Mouse (Mus musculus) CH12.LX (cell line): Measurements from ENCODE around the gene Foxp1. TPM values are rescaled to one million over a fixed set of nuclear protein-coding genes. Genes with fewer than 3 reads are reported as not detected.
A peak's percentile ranks its signal among the peaks of the same experiment; 100 is the strongest.

Source experiments
- DNase-seq: peaks from one replicate; pipeline ENCODE4 v3.0.0-alpha.2; 2013; ENCODE audit errors: extremely low read depth
- H3K27ac ChIP-seq: 2 replicates; pipeline ENCODE4 v1.5.1; 2012; ENCODE audit warnings: low read depth, mild to moderate bottlenecking, control low read depth, moderate library complexity; ENCODE audit not compliant: insufficient read depth
- H3K27me3 ChIP-seq: replicated peaks from 2 replicates; pipeline ENCODE3; 2012; ENCODE audit warnings: inconsistent platforms
- H3K36me3 ChIP-seq, 2 experiments: replicated peaks in 1 of 2; 2 replicates each; pipeline versions ENCODE3 to v1.6.1; 2012; ENCODE audit warnings: inconsistent platforms in 1 of 2, low read length in 1 of 2, mild to moderate bottlenecking in 1 of 2, mixed read lengths in 1 of 2, moderate library complexity in 1 of 2; ENCODE audit not compliant: control insufficient read depth in 1 of 2, insufficient read depth in 1 of 2
- H3K4me1 ChIP-seq, 2 experiments: 2 replicates each; pipeline ENCODE4 v1.6.1; 2012; ENCODE audit warnings: inconsistent platforms in 1 of 2, moderate library complexity in 1 of 2; ENCODE audit not compliant: insufficient read depth in 2 of 2, control insufficient read depth in 1 of 2
- H3K4me2 ChIP-seq: 2 replicates; pipeline ENCODE4 v1.6.1; 2012; ENCODE audit warnings: low read depth, mild to moderate bottlenecking, control low read depth; ENCODE audit not compliant: poor library complexity, insufficient read depth, severe bottlenecking
- H3K4me3 ChIP-seq, 3 experiments: fragments of 150-350 bp in 1 of 3; sonication (generic) in 1 of 3; replicated peaks in 1 of 3; 2 replicates each; pipeline versions ENCODE3 to v1.5.1; 2011 to 2012; ENCODE audit warnings: low read depth in 2 of 3, low read length in 2 of 3, mild to moderate bottlenecking in 2 of 3, moderate library complexity in 2 of 3, control low read depth in 1 of 3, improper control_type of control experiment in 1 of 3, inconsistent platforms in 1 of 3, mixed read lengths in 1 of 3; ENCODE audit not compliant: poor library complexity in 1 of 3
- H3K79me2 ChIP-seq: replicated peaks from 2 replicates; pipeline ENCODE4 v1.6.1; 2012; ENCODE audit warnings: mild to moderate bottlenecking, moderate library complexity; ENCODE audit not compliant: control insufficient read depth, poor library complexity, insufficient read depth, severe bottlenecking; ENCODE audit errors: extremely low read depth
- H3K9ac ChIP-seq: 2 replicates; pipeline ENCODE4 v1.6.1; 2012; ENCODE audit warnings: low read depth, mild to moderate bottlenecking, control low read depth, moderate library complexity; ENCODE audit not compliant: insufficient read depth
- H3K9me3 ChIP-seq: replicated peaks from 2 replicates; pipeline ENCODE3; 2012; ENCODE audit warnings: low read length, inconsistent platforms, mixed read lengths
- MAFK ChIP-seq: IDR thresholded peaks from 2 replicates; pipeline ENCODE4 v1.6.1; 2011; ENCODE audit warnings: low read length, improper control_type of control experiment; ENCODE audit not compliant: insufficient replicate concordance
- ZMIZ1 ChIP-seq: IDR thresholded peaks from 2 replicates; pipeline ENCODE4 v1.6.1; 2012; ENCODE audit warnings: low read depth, mild to moderate bottlenecking, inconsistent platforms, low read length, improper control_type of control experiment
- dilution Hi-C: fragments of 300-500 bp; cut with MboI; formaldehyde crosslinking; loops from 2 replicates; pipeline ENCODE4 v1.14.3; 2020; ENCODE audit warnings: low sequenced_read_pairs; ENCODE audit not compliant: extremely low pct_unique_long_range_greater_than_20kb, extremely low pct_ligation_motif_present
- in situ Hi-C: fragments of 300-500 bp; cut with MboI; formaldehyde crosslinking; loops from 3 replicates; pipeline ENCODE4 v1.14.3; 2019; ENCODE audit warnings: low sequenced_read_pairs, low pct_ligation_motif_present, low pct_unique_long_range_greater_than_20kb, mixed read lengths
- polyA plus RNA-seq: library from polyadenylated mRNA; unstranded; fragments of >175 nt; gene quantifications from 2 replicates; pipeline ENCODE4 v1.2.1, GENCODE M21; 2012; ENCODE audit warnings: low read depth; ENCODE audit not compliant: insufficient read length
- total RNA-seq, 2 experiments: library from RNA; depleted of rRNA; stranded (reverse); fragments of 300-350 nt in 1 of 2; fragments of >200 nt in 1 of 2; gene quantifications; 2 replicates each; pipeline ENCODE4 v1.2.3; 2012 to 2014

Foxp1 gene
- total and polyA plus RNA-seq, 3 experiments, result 66.5 to 105 (median 87.4) TPM

- H3K9me3 ChIP-seq, result no peaks in the 10 kb centered on the region
- in situ Hi-C loops (no loop called here), dilution Hi-C loops (no loop called here)
- H3K27me3 ChIP-seq, result no peaks in the 10 kb centered on the region
- H3K79me2 ChIP-seq, result no peaks in the 10 kb centered on the region
- no peak overlapping the region for H3K27ac ChIP-seq
- no peak overlapping the region for H3K9ac ChIP-seq
- H3K4me2 ChIP-seq, result no peak overlapping the region
- peaks cover 7 to 28% of the 10 kb centered on the region in 2 experiments; a peak in 3 of 4 replicates for H3K4me1 ChIP-seq
- H3K36me3 ChIP-seq, result no peaks in the 10 kb centered on the region
- TF ChIP-seq ZMIZ1, result no peak
- 0 out of 2 replicates have a peak, but pooled peaks have one; percentile 9 for TF ChIP-seq MAFK
- TF ChIP-seq, all 38 proteins: peak for 1
- no peak overlapping the region for H3K4me3 ChIP-seq
- DNase-seq, result no peak
Measured at GRCm38 (mm10) chr6:98876401-98876800, 646.1 kb downstream of the Foxp1 start.

Other genes starting within 250 kb of the Foxp1 start
- gene Eif4e3, start 144.1 kb upstream of the Foxp1 start, total RNA-seq (2012; rRNA removed), result 6.4 and 9.8 TPM in 2 replicates
- 10.1 and 11.8 TPM in 2 replicates for gene Eif4e3, start 144.1 kb upstream of the Foxp1 start, total RNA-seq (2014; rRNA removed)
- gene Eif4e3, start 144.1 kb upstream of the Foxp1 start, polyA plus RNA-seq, result 16.2 and 16.3 TPM in 2 replicates
- gene Gm20696, start 144.1 kb upstream of the Foxp1 start, total RNA-seq (2012; rRNA removed), result 0.29 and 0.59 TPM in 2 replicates
- gene Gm20696, start 144.1 kb upstream of the Foxp1 start, total RNA-seq (2014; rRNA removed), result not detected in 2 replicates
- gene Gm20696, start 144.1 kb upstream of the Foxp1 start, polyA plus RNA-seq, result not detected in 2 replicates
- not detected in 2 replicates for gene Gpr27, start 170.0 kb upstream of the Foxp1 start, total RNA-seq (2012; rRNA removed)
- not detected in 2 replicates for gene Gpr27, start 170.0 kb upstream of the Foxp1 start, total RNA-seq (2014; rRNA removed)
- gene Gpr27, start 170.0 kb upstream of the Foxp1 start, polyA plus RNA-seq, result not detected in 2 replicates
- not detected in 2 replicates for gene Prok2, start 203.7 kb upstream of the Foxp1 start, total RNA-seq (2012; rRNA removed)
- not detected in 2 replicates for gene Prok2, start 203.7 kb upstream of the Foxp1 start, total RNA-seq (2014; rRNA removed)
- 0.21 TPM in 1 of 2 replicates, not detected in the other for gene Prok2, start 203.7 kb upstream of the Foxp1 start, polyA plus RNA-seq